Mouse (Mus musculus) retina, embryonic 14.5 days (tissue): Measurements from ENCODE around the gene Igsf21.
A peak's percentile ranks its signal among the peaks of the same experiment; 100 is the strongest.

Source experiments
- DNase-seq: peaks from one replicate; pipeline ENCODE4 v3.0.0-alpha.2; 2015; ENCODE audit warnings: low spot score

The Igsf21 gene

GRCm38 (mm10) chr4:139977308-139977781 is 269.2 kb downstream of the Igsf21 start:
- peak; percentile 48 for DNase-seq
